Mouse (Mus musculus): ENCODE results near the gene Ggact. TPM values are rescaled to one million over a fixed set of nuclear protein-coding genes. Genes with fewer than 3 reads are reported as not detected.

Ggact gene
- polyA plus RNA-seq, 1 experiment from 2014 or later = 5.0 TPM

- peak; percentile 88 for ATAC-seq
- Histone ChIP-seq H3K9ac (peak overlapping the region; percentile 71), H3K27me3 (peaks cover 17% of the 10 kb centered on the region), H3K36me3 (ENCODE audit: poor library complexity, severe bottlenecking) (no peaks in the 10 kb centered on the region), H3K4me1 (peaks cover 11% of the 10 kb centered on the region; the same call in 1 of the 2 replicates), H3K27ac (no peak overlapping the region), H3K4me2 (peak overlapping the region; percentile 97), H3K4me3 (peak overlapping the region; percentile 61), H3K9me3 (replicated peaks) (peaks cover 8% of the 10 kb centered on the region)
- under 1% methylated on average over 58 of the region's 58 CpGs for WGBS
These were observed 602 bp downstream of the Ggact start for GRCm38 (mm10) chr14:122912812-122913498.

GRCm38 (mm10) chr14:122912137-122912536, 1.4 kb downstream of the Ggact start:
- Histone ChIP-seq H3K4me2 (peak overlapping the region; percentile 97), H3K27ac (no peak overlapping the region), H3K9me3 (replicated peaks) (peaks cover 9% of the 10 kb centered on the region), H3K4me1 (peaks cover 11% of the 10 kb centered on the region; the same call in 1 of the 2 replicates), H3K9ac (no peak overlapping the region), H3K36me3 (ENCODE audit: poor library complexity, severe bottlenecking) (no peaks in the 10 kb centered on the region), H3K27me3 (peaks cover 17% of the 10 kb centered on the region), H3K4me3 (peak overlapping the region; percentile 61; the same call in 1 of the 2 replicates)
- WGBS = 33% methylated on average over 1 of the region's 1 CpGs
- ATAC-seq = no peak

- Histone ChIP-seq H3K27me3 (peaks cover 17% of the 10 kb centered on the region), H3K27ac (no peak overlapping the region), H3K4me3 (no peak overlapping the region), H3K9me3 (replicated peaks) (peaks cover 9% of the 10 kb centered on the region), H3K9ac (no peak overlapping the region), H3K36me3 (ENCODE audit: poor library complexity, severe bottlenecking) (no peaks in the 10 kb centered on the region), H3K4me1 (peaks cover 11% of the 10 kb centered on the region; the same call in 1 of the 2 replicates), H3K4me2 (no peak overlapping the region)
- ATAC-seq = no peak
These were observed 2.3 kb downstream of the Ggact start for GRCm38 (mm10) chr14:122911265-122911664.

- H3K36me3 ChIP-seq (ENCODE audit: poor library complexity, severe bottlenecking) = no peaks in the 10 kb centered on the region
- H3K4me3 ChIP-seq = no peak overlapping the region
- peaks cover 11% of the 10 kb centered on the region; the same call in 1 of the 2 replicates for H3K4me1 ChIP-seq
- H3K9me3 ChIP-seq (replicated peaks) = peaks cover 9% of the 10 kb centered on the region
- ATAC-seq = no peak
- H3K4me2 ChIP-seq = no peak overlapping the region
- H3K9ac ChIP-seq = no peak overlapping the region
- H3K27ac ChIP-seq = no peak overlapping the region
- WGBS = 89% methylated on average over 5 of the region's 5 CpGs
- peaks cover 17% of the 10 kb centered on the region for H3K27me3 ChIP-seq
These were observed 4.0 kb downstream of the Ggact start for GRCm38 (mm10) chr14:122909368-122910091.

GRCm38 (mm10) chr14:122908075-122908474, 5.5 kb downstream of the Ggact start:
- no peak overlapping the region for H3K4me3 ChIP-seq
- 88% methylated on average over 4 of the region's 4 CpGs for WGBS
- no peak overlapping the region for H3K9ac ChIP-seq
- no peak overlapping the region for H3K4me2 ChIP-seq
- peaks cover 9% of the 10 kb centered on the region; the same call in 1 of the 2 replicates for H3K27me3 ChIP-seq
- H3K36me3 ChIP-seq (ENCODE audit: poor library complexity, severe bottlenecking) = no peaks in the 10 kb centered on the region
- H3K4me1 ChIP-seq = peaks cover 10% of the 10 kb centered on the region
- ATAC-seq = no peak
- peaks cover 9% of the 10 kb centered on the region for H3K9me3 ChIP-seq (replicated peaks)
- no peak overlapping the region for H3K27ac ChIP-seq

GRCm38 (mm10) chr14:122905007-122905406, 8.6 kb downstream of the Ggact start:
- Histone ChIP-seq H3K36me3 (ENCODE audit: poor library complexity, severe bottlenecking) (no peaks in the 10 kb centered on the region), H3K9me3 (replicated peaks) (peaks cover 9% of the 10 kb centered on the region), H3K4me1 (peaks cover 22% of the 10 kb centered on the region), H3K4me2 (no peak overlapping the region), H3K27me3 (no peaks in the 10 kb centered on the region), H3K9ac (no peak overlapping the region), H3K4me3 (no peak overlapping the region), H3K27ac (no peak overlapping the region)
- WGBS = 97% methylated on average over 1 of the region's 1 CpGs
- no peak for ATAC-seq

- Histone ChIP-seq H3K9ac (no peak overlapping the region), H3K4me3 (no peak overlapping the region), H3K4me2 (no peak overlapping the region), H3K36me3 (ENCODE audit: poor library complexity, severe bottlenecking) (no peaks in the 10 kb centered on the region), H3K4me1 (peaks cover 22% of the 10 kb centered on the region), H3K9me3 (replicated peaks) (peaks cover 9% of the 10 kb centered on the region), H3K27me3 (no peaks in the 10 kb centered on the region), H3K27ac (no peak overlapping the region)
- ATAC-seq = no peak
- WGBS = 54% methylated on average over 2 of the region's 2 CpGs
These were observed 9.6 kb downstream of the Ggact start for GRCm38 (mm10) chr14:122903923-122904351.

- Histone ChIP-seq H3K4me1 (peaks cover 22% of the 10 kb centered on the region), H3K27ac (no peak overlapping the region), H3K4me3 (no peak overlapping the region), H3K9ac (no peak overlapping the region), H3K36me3 (ENCODE audit: poor library complexity, severe bottlenecking) (no peaks in the 10 kb centered on the region), H3K27me3 (no peaks in the 10 kb centered on the region), H3K4me2 (no peak overlapping the region), H3K9me3 (replicated peaks) (0 out of 2 replicates have a peak, but pooled peaks cover under 1% of the 10 kb centered on the region)
- WGBS = 37% methylated on average over 4 of the region's 4 CpGs
- ATAC-seq = peak; percentile 87
These were observed 10.7 kb downstream of the Ggact start for GRCm38 (mm10) chr14:122902884-122903283.

GRCm38 (mm10) chr14:122902136-122902535, 11.4 kb downstream of the Ggact start:
- Histone ChIP-seq H3K4me2 (no peak overlapping the region), H3K9me3 (replicated peaks) (no peaks in the 10 kb centered on the region), H3K9ac (no peak overlapping the region), H3K27ac (no peak overlapping the region), H3K36me3 (ENCODE audit: poor library complexity, severe bottlenecking) (no peaks in the 10 kb centered on the region), H3K4me1 (peaks cover 22% of the 10 kb centered on the region), H3K27me3 (no peaks in the 10 kb centered on the region), H3K4me3 (no peak overlapping the region)
- 51% methylated on average over 2 of the region's 2 CpGs for WGBS
- ATAC-seq = no peak

GRCm38 (mm10) chr14:122901715-122902114, 11.8 kb downstream of the Ggact start:
- no peaks in the 10 kb centered on the region for H3K27me3 ChIP-seq
- 82% methylated on average over 2 of the region's 2 CpGs for WGBS
- no peaks in the 10 kb centered on the region for H3K9me3 ChIP-seq (replicated peaks)
- no peak for ATAC-seq
- H3K4me3 ChIP-seq = no peak overlapping the region
- H3K9ac ChIP-seq = no peak overlapping the region
- H3K4me1 ChIP-seq = peaks cover 22% of the 10 kb centered on the region
- no peak overlapping the region for H3K27ac ChIP-seq
- H3K36me3 ChIP-seq (ENCODE audit: poor library complexity, severe bottlenecking) = no peaks in the 10 kb centered on the region
- no peak overlapping the region for H3K4me2 ChIP-seq

- no peaks in the 10 kb centered on the region for H3K9me3 ChIP-seq (replicated peaks)
- WGBS = 79% methylated on average over 3 of the region's 3 CpGs
- H3K27ac ChIP-seq = no peak overlapping the region
- H3K4me2 ChIP-seq = no peak overlapping the region
- no peak overlapping the region for H3K4me3 ChIP-seq
- no peaks in the 10 kb centered on the region for H3K27me3 ChIP-seq
- H3K9ac ChIP-seq = no peak overlapping the region
- peaks cover 22% of the 10 kb centered on the region for H3K4me1 ChIP-seq
- ATAC-seq = no peak
- no peaks in the 10 kb centered on the region for H3K36me3 ChIP-seq (ENCODE audit: poor library complexity, severe bottlenecking)
These were observed 12.4 kb downstream of the Ggact start for GRCm38 (mm10) chr14:122901177-122901576.

GRCm38 (mm10) chr14:122900679-122901078, 12.9 kb downstream of the Ggact start:
- Histone ChIP-seq H3K4me1 (peaks cover 22% of the 10 kb centered on the region), H3K4me2 (no peak overlapping the region), H3K27me3 (no peaks in the 10 kb centered on the region), H3K9ac (no peak overlapping the region), H3K4me3 (no peak overlapping the region), H3K36me3 (ENCODE audit: poor library complexity, severe bottlenecking) (no peaks in the 10 kb centered on the region), H3K9me3 (replicated peaks) (no peaks in the 10 kb centered on the region), H3K27ac (no peak overlapping the region)
- peak; percentile 57 for ATAC-seq

Data from forebrain, embryonic 13.5 days (tissue).